Mouse (Mus musculus) CD4-positive, CD25-positive, alpha-beta regulatory T cell, adult 2 months (primary cell): ENCODE results near the gene Hes2.
A peak's percentile ranks its signal among the peaks of the same experiment; 100 is the strongest.

Experiments used
- DNase-seq: peaks from one replicate; pipeline ENCODE4 v3.0.0-alpha.2; 2012; ENCODE audit warnings: low read depth, low spot score

The Hes2 gene

GRCm38 (mm10) chr4:152158585-152159284 is at the start of gene Hes2:
Gene Hes2, plus strand, starts transcription at chr4:152158867.
- DNase-seq = peak; percentile 46

- no peak for DNase-seq
Measured at GRCm38 (mm10) chr4:152109509-152109908, 49.2 kb upstream of the Hes2 start.

- DNase-seq = no peak
Measured at GRCm38 (mm10) chr4:152110689-152111088, 48.0 kb upstream of the Hes2 start.

GRCm38 (mm10) chr4:152112329-152112728 is 46.3 kb upstream of the Hes2 start:
- DNase-seq = no peak

- DNase-seq = no peak
Measured at GRCm38 (mm10) chr4:152114080-152114479, 44.6 kb upstream of the Hes2 start.

- DNase-seq = peak; percentile 74
Measured at GRCm38 (mm10) chr4:152115921-152116612, 42.6 kb upstream of the Hes2 start, which contains the start of gene Tnfrsf25. Gene Tnfrsf25, plus strand, starts transcription at chr4:152115934.

- DNase-seq = peak; percentile 56
Measured at GRCm38 (mm10) chr4:152117538-152117937, 41.1 kb upstream of the Hes2 start.

GRCm38 (mm10) chr4:152119396-152120292 is 39.0 kb upstream of the Hes2 start:
- peak; percentile 84 for DNase-seq

- peak; percentile 88 for DNase-seq
Measured at GRCm38 (mm10) chr4:152120311-152121182, 38.1 kb upstream of the Hes2 start.

- DNase-seq = no peak
Measured at GRCm38 (mm10) chr4:152121183-152121505, 37.5 kb upstream of the Hes2 start.

- peak; percentile 66 for DNase-seq
Measured at GRCm38 (mm10) chr4:152124361-152124961, 34.2 kb upstream of the Hes2 start.

GRCm38 (mm10) chr4:152125161-152126025 is 33.3 kb upstream of the Hes2 start:
- peak; percentile 74 for DNase-seq

- peak; percentile 47 for DNase-seq
Measured at GRCm38 (mm10) chr4:152126026-152126920, 32.4 kb upstream of the Hes2 start.

- peak; percentile 11 for DNase-seq
Measured at GRCm38 (mm10) chr4:152127884-152128283, 30.8 kb upstream of the Hes2 start.

GRCm38 (mm10) chr4:152128784-152129183 is 29.9 kb upstream of the Hes2 start:
- DNase-seq = peak; percentile 10

GRCm38 (mm10) chr4:152129395-152129930 is 29.2 kb upstream of the Hes2 start:
- peak; percentile 51 for DNase-seq

- peak; percentile 83 for DNase-seq
Measured at GRCm38 (mm10) chr4:152130771-152131653, 27.7 kb upstream of the Hes2 start.
